Mouse (Mus musculus) lung, postnatal 25 days (tissue): ENCODE data around the gene Haao.

Experiments used
- DNase-seq: peaks from one replicate; pipeline ENCODE4 v3.0.0; 2022; ENCODE audit warnings: low spot score

Gene Haao

DNA sequence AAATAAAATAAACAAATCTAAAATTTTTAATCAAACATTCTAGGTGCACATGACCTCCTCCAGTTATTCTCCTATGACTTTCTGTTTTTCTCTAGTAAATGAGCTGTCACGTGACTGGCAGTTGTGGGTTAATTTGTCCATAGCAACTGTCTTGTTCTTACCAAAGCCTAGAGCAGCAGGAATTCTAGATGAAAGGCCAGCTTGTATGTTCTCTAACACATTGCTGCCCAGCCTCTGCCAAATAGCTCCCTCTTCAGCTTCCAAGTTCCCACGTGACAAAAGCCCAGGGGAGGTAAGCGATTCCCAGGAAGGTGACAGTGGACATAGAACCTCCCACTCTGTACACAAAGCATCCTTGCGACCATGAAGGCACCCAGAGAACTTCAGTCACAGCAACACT lies 13.6 kb downstream of the Haao start:
- no peak for DNase-seq

DNA sequence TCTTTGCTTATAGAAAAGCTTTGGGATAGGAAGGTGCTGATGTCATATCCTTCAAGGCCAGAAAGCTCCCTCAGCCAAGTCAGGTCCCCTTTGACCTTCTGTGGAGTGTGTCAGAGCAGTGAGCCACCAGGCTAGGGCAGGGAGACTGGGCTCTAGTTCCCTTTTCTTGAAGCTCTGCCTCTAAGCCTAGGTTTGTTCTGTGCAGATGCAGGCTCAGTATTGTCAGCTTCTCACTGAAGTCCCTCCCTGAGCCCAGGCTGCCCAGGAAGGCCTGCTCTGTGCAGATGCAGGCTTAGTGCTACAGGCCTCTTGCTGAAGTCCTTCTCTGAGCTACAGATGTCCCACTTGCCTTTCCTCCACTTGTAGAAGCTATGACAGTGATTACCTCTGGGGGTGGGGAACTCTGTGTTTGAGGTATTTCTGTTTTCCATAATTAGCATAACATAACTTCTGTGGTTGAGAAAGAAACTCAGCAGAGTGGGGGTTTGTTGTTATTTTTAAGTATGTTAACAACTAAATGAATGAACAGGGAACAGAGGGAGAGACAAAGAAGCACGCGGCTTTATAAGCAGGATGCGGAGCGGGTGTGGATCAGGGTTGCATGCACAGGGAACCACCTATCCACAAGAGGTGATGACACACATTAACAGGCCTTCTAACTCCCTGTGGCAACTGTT lies 17.0 kb downstream of the Haao start:
- no peak for DNase-seq

DNA sequence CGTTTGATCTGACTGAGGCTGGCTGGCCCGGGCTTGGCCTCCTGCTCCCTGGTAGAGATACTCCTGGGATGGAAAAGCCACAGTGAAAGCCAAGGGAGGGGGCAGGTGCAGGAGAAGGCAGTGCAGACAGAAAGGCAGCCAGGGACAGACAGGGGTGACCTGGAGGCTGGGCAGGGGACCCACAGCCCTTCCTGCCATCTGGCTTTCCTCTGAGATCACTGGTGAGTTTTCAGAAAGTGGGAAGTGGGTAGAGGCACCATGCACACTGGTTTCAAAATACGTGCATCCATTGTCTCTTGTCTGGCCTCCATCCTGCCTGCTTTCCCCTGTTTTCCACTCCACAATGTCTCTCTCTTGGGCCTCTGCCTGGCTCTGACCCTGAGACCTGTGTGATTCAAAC lies 18.4 kb downstream of the Haao start:
- no peak for DNase-seq

DNA sequence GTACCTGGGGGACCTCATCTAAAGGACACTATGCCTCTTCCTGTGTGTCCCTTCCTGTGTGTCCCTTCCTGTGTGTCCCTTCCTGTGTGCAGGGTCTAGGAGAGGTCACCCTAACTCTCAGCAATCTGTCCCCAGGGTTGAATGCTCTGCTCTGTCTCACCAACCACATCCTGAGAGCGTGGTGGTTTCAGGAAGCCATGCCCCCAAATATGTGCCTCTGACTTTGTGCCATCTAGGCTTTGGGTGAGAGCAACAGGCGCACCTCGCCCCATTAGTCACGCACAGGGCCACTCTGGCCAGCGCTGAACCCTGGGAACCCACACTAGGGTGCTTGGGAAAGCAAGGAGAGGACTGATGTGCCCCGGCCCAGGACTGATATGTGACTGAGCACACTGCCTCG lies 23.9 kb downstream of the Haao start:
- DNase-seq, result no peak

DNA sequence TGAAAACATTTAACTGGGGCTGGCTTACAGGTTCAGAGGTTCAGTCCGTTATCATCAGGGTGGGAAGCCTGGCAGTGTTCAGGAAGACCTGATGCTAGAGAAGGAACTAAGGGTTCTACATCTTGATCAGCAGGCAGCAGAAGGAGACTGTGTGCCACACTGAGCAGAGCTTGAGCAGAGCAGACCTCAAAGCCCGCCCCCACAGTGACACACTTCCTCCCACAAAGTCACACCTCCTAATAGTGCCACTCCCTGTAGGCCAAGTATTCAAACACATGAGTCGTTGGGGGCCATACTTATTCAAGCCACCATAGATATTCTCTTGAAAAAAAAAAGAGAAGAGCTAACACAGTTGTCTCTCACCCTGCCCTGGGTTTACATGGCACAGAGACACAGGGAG lies 25.9 kb downstream of the Haao start:
- no peak for DNase-seq

DNA sequence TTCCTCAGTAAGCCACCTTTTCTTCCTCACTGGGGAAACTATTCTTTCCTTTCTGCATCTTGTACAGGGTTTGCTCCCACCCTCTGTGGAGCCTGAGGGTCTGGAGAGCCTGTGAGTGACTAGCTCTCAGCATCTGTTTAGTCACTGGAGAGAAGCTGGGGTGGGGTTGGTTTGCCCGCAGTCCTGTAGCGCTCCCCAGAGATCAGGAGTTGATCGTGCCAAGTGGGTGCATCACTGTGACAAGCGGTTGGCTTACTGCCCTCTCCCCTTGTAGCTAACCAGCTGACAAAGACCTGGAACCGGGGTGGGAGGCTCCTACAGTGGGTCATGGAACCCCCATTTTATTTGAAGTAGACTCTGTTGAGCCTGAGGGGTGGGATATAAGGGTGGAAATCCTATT lies 27.1 kb downstream of the Haao start:
- no peak for DNase-seq

DNA sequence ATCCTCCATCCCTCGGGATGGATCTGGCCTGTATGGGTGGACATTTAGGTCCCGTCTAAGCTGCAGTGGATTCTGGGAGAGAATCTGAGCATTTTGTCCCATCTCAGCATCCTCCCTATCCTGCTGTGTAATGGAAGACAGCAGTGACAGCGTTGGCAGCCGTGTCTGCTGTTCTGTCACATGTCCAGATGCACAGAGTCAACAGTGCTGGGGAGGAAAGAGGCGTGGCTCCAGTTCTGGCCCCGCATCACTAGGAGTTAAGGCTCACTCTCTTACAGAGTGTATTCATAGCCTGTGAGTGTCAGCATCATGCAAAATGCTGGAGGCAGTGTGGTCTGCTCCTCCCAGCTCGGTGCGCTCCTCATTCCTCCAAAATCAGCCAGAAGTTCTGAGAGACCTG lies 28.3 kb downstream of the Haao start:
- DNase-seq, result no peak

DNA sequence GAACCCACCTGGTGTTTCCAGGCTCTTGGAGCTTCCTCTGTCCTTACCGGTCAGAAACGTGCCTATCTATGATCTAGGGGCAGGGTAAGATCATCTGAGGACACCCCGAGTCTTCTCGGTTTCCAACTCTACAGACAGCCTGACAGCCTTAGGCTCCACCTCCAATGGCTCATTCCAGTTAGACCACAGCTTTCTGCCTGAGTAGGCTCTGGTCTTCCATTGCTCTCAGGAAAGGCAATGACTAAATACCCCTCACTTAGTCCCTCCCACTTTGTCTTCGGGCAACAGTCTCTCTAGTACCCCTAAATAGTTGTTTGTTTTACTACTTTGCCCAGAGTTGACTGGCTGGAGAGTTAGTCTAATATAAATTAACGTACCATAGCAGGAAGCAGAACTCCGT lies 30.8 kb downstream of the Haao start:
- DNase-seq, result no peak

DNA sequence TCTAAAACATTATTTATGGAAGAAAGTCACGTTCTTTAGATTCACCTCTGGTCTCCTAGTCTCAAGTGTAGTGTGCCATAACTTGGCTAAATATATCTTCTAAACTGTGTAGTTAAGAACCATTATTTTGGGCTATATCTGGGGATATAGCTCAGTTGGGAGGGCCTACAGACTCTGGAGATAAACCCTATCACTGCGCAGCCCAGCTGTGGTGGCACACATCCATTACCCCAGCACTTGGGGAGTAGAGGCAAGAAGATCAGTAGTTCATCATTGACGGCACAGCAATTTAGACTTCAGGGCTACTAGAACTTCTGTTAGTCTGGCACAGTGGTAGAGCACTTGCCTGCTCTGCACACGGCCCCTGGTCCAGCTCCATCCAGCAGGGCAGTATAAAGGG lies 34.7 kb downstream of the Haao start:
- no peak for DNase-seq

DNA sequence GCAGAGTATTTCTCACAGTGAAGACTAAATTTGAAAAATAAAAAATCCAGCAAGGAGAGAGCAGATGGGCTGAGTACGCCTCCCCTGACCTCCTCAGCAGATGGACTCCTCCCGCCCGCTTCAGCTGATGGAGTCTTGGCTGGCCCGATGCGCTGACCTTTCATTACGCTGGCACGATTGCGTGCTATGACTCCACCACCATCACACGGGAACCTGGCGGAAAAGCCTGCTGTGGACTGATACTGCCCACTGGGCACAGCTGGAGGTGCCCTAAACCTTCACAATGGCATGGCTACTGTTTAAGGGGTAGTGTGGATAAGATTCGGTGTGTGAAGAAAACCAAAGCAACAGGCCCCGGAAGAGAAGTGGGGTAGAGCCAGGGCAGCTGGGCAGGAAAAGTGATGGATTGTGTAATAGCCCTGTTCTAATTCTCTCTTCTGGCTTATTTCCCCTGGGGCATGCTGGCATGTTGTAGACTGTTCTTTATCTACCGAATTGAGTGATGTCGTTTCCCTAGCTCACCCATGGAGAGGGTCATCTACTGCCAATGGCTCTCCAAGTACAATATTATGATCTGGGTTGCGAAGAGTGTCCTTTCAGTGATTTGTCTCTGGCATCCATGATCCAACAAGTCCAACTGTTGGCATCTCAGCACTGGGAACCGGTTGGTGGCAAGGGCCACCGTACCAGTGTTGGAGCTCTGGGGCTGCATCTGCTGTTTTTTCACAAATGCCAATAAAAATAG lies 35.4 kb downstream of the Haao start:
- no peak for DNase-seq

DNA sequence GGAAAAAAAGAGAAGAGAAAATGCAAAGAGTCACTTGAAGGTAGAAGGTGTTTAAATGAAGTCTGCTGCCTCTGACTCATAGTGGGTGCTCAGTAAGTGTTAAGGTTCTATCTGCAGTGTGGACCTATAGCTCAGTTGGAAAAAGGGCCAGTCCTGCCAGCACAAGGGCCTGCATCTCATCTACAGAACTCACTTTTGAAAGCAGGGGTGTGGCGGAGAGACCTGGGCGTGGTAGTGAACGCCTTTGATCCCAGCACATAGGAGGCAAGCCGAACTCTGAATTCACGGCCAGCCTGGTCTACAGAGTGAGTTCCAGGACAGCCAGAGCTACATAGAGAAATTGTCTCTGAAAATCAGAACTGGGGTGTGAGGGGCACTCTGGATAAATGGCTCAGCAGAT lies 37.5 kb downstream of the Haao start:
- no peak for DNase-seq

DNA sequence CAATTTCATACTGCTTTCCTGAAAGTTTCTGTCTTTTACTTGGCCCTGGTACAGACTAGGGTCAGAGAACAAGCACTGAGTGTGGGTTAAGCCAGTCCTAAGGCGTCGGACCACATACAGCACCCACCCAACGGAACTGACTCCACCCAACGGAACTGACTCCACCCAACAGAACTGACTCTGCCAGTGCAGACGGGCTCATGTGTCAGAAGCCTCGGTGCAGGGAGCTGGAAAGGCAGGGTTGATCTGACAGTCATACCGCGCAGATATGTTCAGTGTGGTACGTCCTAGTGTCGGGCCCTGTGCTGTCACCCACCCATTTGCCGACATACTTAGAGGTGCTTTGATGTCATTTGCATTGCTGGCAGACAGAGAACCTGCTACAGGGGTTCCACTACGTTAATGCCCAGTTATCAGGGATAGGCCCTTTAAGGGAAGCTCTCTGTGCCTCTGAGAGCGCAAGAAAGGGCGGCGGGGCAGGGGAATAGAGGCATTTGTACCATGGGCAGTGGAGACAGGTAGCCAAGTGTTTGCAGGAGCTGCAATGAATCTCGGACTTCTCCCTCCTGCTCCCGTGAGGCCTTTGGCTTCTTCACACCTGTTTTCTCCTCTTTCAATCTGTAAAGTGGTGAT lies 38.5 kb downstream of the Haao start:
- no peak for DNase-seq

DNA sequence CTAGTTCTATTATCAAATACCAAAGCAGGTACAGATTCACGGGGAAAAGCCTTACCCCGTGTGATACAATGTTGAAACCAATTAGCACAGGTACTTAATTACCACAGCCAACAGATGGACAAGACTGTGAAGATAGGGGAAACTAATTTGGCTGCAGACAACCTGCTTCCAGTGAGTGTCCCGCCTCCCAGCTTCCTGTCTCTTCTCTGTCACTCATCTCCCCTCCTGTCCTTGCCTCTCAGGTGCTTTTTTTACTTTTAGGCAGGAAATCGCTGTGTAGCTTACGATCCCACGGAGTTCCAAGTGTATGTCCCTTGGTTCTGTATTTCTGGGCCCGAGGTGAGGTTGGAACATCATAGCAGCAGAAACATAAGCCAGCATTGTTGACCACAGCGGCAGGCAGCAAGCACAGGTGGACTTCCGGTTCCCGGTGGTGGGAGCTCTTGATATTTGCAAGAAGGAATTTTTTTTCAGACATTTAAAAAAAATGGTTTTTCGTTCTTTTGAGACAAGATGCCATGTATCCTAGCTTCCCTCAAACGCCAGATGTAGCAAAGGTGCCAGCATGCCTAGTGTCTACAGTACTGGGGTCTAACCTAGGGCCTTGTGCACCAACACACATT lies 39.2 kb downstream of the Haao start:
- DNase-seq, result no peak

DNA sequence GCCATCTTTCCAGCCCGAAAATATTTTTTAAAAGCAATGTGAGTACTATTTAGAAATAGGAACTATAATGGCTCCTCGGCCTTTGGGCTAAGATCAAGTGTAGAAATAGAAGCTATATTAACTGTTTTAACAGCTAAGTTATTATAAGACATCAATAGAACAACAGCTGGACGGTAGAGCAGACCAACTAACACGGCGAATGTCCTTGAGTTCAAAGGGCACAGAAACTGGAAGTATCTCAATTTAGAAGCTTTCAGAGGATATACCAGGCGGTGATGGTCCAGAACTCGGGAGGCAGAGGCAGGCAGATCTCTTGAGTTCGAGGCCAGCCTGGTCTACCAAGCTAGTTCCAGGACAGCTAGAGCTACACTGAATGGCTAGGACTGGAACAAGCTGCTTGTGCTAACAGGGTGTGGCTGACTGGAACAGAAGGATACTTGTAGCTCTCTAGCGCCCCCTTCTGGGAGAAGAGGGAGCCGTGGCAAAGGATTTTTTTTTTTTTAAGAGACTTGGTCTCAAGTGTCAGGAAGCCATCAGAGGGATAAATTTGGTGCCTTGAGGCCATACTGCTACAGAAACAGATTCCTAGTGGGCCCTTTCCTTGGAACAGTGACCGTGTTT lies 39.9 kb downstream of the Haao start:
- peak; percentile 80 for DNase-seq

DNA sequence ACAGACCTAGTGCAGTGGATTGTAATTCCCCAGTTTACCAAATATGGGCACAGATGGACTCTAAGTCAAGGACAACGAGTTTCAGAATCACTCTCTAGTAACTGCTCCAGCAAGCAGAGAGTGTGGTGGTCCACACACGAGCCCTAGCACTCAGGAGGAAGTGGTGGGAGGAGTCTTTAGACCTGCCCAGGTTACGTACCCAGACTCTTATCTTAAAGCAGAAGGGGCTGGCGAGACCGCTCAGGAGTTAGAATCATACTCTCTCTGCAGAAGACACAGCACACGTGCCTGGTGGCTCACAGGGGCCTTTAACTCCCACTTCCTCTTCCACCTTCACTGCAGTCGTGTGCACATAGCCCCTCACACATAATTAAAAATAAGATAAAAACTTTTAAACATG lies 40.4 kb downstream of the Haao start:
- DNase-seq, result no peak

DNA sequence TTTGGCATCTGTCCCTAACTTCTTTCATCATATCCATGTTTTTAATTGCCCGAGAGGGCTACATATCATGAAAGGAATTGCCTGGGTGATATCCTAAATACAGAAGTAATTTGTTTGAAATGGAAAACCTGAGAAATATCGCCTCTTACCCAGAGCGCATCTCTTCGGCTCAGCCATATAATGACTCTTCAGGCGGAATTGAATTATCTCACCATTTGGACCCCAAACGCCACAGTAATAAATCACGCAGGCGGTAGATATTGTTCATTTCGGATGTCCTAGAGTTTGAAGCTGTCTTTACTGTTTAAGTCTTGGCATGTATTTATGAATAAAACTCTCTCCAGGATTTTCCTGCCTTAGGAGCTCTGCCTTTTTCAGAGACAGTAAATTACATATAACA lies 42.7 kb downstream of the Haao start:
- DNase-seq, result no peak

DNA sequence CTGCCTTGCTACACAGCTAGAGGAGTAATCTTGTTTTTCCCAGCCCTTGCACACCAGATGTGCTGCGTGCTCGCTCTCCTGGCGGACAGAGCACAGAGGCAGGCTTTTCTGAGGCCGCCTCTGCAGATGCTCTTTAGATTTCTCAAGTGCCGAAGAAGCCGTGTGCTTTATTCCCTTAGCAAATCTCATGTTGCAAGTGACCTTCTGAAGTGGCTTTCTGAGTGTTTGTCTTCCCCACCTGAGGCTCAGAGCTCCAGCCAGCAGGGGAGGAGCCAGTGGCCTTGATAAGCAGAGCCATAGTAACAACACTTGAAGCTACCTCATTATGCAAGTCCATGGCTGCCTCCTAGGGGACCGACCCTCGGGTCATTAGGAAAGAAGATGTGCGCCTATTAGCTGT lies 43.8 kb downstream of the Haao start:
- DNase-seq, result peak; percentile 91

DNA sequence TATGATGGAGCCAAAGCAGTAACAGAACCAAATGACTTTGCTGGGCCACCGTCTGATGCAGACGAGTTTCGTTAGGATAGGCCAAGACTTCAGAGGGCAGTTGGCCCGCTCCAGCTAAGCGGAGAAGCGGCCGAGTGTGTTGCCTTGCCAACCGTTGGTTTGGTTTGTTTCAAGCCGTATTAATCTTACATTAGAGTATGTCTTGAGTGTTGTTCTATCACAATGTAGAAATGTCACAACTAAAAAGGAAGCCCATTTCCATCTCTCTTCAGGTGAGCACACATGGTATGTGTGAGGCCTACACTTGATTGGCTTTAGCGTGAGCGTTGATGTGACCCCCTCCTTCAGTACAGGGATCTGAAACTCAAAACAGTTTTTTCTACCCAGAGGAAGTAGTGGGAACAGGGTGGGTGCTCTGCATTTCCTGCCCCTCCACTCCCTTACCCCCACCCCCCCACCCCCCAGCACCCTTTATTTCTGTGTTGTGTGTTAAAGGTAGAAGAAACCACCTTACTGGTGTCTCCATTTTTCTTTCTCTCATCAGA lies 48.2 kb downstream of the Haao start:
- DNase-seq, result peak; percentile 35

DNA sequence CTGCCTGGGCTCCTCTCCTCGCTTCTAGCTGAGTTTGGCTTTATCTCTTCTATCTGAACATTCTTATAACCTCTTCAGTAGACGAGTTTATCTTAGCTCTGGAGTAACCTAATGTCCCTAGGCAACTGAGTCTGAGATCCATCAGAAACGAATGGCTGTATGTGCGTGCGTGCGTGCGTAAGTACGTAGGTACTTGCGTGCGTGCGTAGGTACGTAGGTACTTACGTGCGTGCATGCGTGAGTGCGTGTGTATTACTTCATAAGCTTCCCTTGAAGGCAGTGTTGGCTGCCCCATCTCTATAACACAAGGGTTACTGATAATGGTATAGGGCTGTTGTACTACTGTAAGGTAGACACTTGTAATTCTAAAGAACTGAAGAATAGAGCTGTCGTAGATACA lies 52.6 kb downstream of the Haao start:
- no peak for DNase-seq

DNA sequence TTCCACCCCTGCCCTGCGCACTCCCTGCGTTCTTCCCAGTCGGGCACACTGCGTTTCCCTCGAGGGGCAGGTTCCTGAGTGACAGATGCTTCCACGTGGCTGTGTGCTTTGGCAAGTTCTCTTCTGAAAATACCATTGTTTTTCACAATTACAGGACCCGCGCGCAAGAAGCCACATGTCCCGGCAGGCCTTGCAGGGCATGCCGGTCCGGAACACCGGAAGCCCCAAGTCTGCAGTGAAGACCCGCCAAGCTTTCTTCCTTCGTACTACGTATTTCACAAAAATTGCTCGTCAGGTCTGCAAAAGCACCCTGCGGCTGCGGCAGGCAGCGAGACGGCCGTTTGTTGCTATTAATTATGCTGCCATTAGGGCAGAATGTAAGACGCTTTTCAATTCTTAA lies 55.4 kb downstream of the Haao start:
- no peak for DNase-seq

DNA sequence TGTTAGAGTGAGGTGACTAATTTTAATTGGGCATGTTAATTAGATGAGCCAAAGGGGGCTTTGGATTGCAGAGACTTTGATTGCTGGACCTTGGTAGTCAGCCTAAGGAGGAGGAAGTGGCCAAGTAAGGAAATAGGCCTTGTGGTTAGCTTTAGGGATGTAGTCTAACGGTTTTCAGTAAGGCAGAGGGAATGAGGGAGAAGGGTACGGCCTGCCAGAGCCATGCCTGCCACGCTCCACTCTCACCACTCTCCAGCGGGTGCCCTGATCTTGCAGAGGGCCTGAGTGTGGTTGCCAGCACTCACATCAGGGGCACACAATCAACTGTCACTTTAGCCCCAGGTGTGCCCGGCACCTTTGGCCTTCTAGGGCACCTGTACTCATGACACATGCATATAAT lies 57.6 kb downstream of the Haao start:
- DNase-seq, result no peak

DNA sequence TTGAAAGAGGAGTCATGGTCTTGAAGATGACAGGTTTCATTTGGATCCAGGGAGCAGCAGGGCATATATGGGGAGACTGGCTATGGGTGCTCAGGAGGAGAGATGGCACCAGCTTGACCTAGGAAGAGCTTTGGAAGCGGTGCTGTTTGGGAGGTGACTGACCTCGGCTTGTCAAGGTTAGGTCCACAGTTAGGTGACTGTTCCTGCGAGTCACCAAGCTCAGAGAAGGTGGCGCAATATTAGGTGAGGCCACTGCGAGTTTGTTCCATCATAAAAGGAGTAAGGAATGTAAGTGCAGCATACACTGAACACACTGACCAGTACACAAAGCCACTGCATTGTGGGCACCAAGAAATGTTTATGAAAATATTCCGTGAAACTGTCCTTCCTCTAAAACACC lies 61.3 kb downstream of the Haao start:
- DNase-seq, result no peak
